Mouse (Mus musculus) B cell, adult 2 months (primary cell): ENCODE measurements around the gene Sdr39u1.

Experiments used
- DNase-seq, 2 experiments: peaks; one replicate each; pipeline ENCODE4 v3.0.0; 2022

Sdr39u1 gene

GRCm38 (mm10) chr14:55853621-55854285 lies 46.3 kb downstream of the Sdr39u1 start, which contains the start of gene Nynrin:
Gene Nynrin (plus strand): TSS chr14:55854010.
- no peak for DNase-seq

DNA sequence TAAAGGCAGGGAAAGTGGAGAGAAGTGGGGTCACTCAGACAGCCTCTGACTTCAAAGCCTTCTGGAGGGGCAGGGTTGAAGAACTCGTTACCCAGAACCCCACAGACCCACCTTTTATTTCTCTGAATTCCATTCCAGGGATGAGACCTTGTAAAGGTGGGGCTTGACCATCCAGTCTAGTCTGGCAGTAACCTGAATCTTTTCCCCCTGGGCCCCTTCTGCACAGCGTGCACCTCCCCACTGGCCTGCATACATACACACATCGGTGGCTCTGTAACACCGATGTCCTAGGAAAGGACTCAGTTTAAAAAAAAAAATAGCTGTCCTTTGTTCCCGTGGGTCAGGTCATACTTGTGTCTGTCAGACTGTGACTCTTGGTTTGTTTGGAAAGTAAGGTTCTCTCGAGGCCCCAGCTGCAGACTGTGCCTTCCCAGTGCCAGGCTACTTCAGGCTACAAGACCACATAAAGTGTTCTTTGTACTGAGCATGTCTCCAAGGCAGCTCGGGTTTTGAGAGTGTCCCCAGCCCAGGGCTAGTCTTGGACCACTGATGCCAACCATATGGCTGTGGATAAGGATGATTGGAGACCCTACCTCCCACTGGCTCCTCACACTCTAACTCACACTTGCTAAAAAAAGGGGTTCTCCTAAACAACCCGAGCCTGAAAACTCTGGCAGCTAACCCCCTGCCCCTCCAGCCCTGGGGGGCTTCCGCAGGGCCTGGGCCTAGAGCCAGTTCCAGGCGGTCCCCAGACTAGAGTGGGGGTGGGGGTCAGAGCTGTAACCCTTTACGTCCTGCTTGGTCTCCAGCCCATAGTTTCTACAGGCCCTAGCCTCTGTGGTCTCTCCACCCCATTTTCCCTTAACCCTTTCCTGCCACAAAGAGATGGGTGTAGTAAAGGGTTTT lies 47.2 kb downstream of the Sdr39u1 start:
- no peak for DNase-seq

- DNase-seq: no peak
Measured at GRCm38 (mm10) chr14:55850885-55851284, 49.2 kb downstream of the Sdr39u1 start.
